Comparison of ENCODE assay signal across 17 mouse cellular contexts in genomic region chr9:60186948-60187347, GRCm38 (mm10).
DNase-seq lines count a peak whose midpoint lies in the region; ATAC-seq lines count a peak whose summit lies in the region.
"Had no signal": no experiment of that assay in that cellular context is flagged by ENCODE, and none has a peak within 500 bp of the region (broad histone marks: within the 10 kb centered on the region; RNA-seq: fewer than 3 reads in every experiment).

No protein-coding gene starts in this region.

- no peak overlapping the region for H3K27ac ChIP-seq in liver, embryonic 12.5 days
- no peak overlapping the region for H3K27ac ChIP-seq in forebrain, embryonic 11.5 days (ENCODE audit: low read depth, low read length)
- H3K27ac ChIP-seq: embryonic facial prominence, embryonic 13.5 days; forebrain, embryonic 12.5 days; hindbrain, embryonic 14.5 days; liver, embryonic 15.5 days; neural tube, embryonic 15.5 days had no signal

- no peaks in the 10 kb centered on the region for H3K27me3 ChIP-seq in liver, embryonic 12.5 days (replicated peaks)
- H3K27me3 ChIP-seq in forebrain, embryonic 11.5 days (ENCODE audit: control insufficient read depth, insufficient read depth, low read length) = no peaks in the 10 kb centered on the region
- H3K27me3 ChIP-seq: embryonic facial prominence, embryonic 13.5 days; forebrain, embryonic 12.5 days; liver, embryonic 15.5 days; neural tube, embryonic 15.5 days had no signal

- H3K4me2 ChIP-seq in liver, embryonic 12.5 days = no peak overlapping the region
- H3K4me2 ChIP-seq in forebrain, embryonic 11.5 days (ENCODE audit: low read depth, low read length, severe bottlenecking) = no peak overlapping the region
- H3K4me2 ChIP-seq: embryonic facial prominence, embryonic 13.5 days; forebrain, embryonic 12.5 days; hindbrain, embryonic 14.5 days; liver, embryonic 15.5 days; midbrain, embryonic 11.5 days; neural tube, embryonic 15.5 days had no signal

- WGBS in liver, embryonic 12.5 days (ENCODE audit: insufficient replicate concordance) = 76% methylated on average over 7 of the region's 7 CpGs
- WGBS in forebrain, embryonic 11.5 days = 91% methylated on average over 7 of the region's 7 CpGs

- peak; percentile 9 for DNase-seq in gastrocnemius, postnatal 25 days
- no peak for DNase-seq in gastrocnemius, adult 18-20 months (ENCODE audit: low spot score)
- DNase-seq in liver = peak; percentile 8
- peak; percentile 3 to 14 for DNase-seq in B cell, adult 2 months
- peak; percentile 43 to 46 for DNase-seq in right cerebral cortex, postnatal 10 days (ENCODE audit: low spot score in 2 of 2)
- no peak for DNase-seq in forebrain, embryonic 11.5 days (ENCODE audit: low spot score)
- DNase-seq: cerebellum, adult 2 months; gastrocnemius, postnatal 36 days; thymus, postnatal 4 days had no signal

- no peaks in the 10 kb centered on the region for H3K36me3 ChIP-seq in liver, embryonic 12.5 days
- H3K36me3 ChIP-seq in forebrain, embryonic 11.5 days (ENCODE audit: control insufficient read depth, insufficient read depth, low read length) = no peaks in the 10 kb centered on the region
- H3K36me3 ChIP-seq: embryonic facial prominence, embryonic 13.5 days; forebrain, embryonic 12.5 days; liver, embryonic 15.5 days; neural tube, embryonic 15.5 days had no signal

- H3K4me1 ChIP-seq in liver, embryonic 12.5 days = no peaks in the 10 kb centered on the region
- no peaks in the 10 kb centered on the region for H3K4me1 ChIP-seq in forebrain, embryonic 11.5 days (replicated peaks; ENCODE audit: control insufficient read depth, insufficient read depth, low read length)
- H3K4me1 ChIP-seq: liver, embryonic 15.5 days had no signal

- H3K9me3 ChIP-seq in liver, embryonic 12.5 days (replicated peaks) = no peaks in the 10 kb centered on the region
- H3K9me3 ChIP-seq in forebrain, embryonic 11.5 days (ENCODE audit: control insufficient read depth, low read length) = no peaks in the 10 kb centered on the region
- H3K9me3 ChIP-seq: embryonic facial prominence, embryonic 13.5 days; forebrain, embryonic 12.5 days; liver, embryonic 15.5 days; neural tube, embryonic 15.5 days had no signal

- H3K9ac ChIP-seq in liver, embryonic 12.5 days = no peak overlapping the region
- H3K9ac ChIP-seq in forebrain, embryonic 11.5 days (ENCODE audit: low read length) = no peak overlapping the region
- H3K9ac ChIP-seq: embryonic facial prominence, embryonic 13.5 days; forebrain, embryonic 12.5 days; hindbrain, embryonic 14.5 days; liver, embryonic 15.5 days; neural tube, embryonic 15.5 days had no signal

- ATAC-seq in liver, embryonic 12.5 days = no peak
- ATAC-seq in forebrain, embryonic 11.5 days (replicated peaks; ENCODE audit: low FRiP score) = no peak
- ATAC-seq: intestine, postnatal 0 days had no signal

- H3K4me3 ChIP-seq in liver, embryonic 12.5 days = no peak overlapping the region
- H3K4me3 ChIP-seq in forebrain, embryonic 11.5 days (ENCODE audit: low read depth, low read length) = no peak overlapping the region
- H3K4me3 ChIP-seq: embryonic facial prominence, embryonic 13.5 days; forebrain, embryonic 12.5 days; liver, embryonic 15.5 days; neural tube, embryonic 15.5 days had no signal

Comparison
In these comparisons a context has a peak if more than half of its experiments do, and no peak if none do; other contexts are left out.
1. DNase-seq: peak in gastrocnemius, postnatal 25 days (single experiment), liver (single experiment), B cell, adult 2 months (2 of 2) and right cerebral cortex, postnatal 10 days (2 of 2); none in gastrocnemius, adult 18-20 months (single experiment) and forebrain, embryonic 11.5 days (single experiment).